Mouse (Mus musculus): ENCODE measurements around the gene Aldh3b3. TPM values are rescaled to one million over a fixed set of nuclear protein-coding genes. Genes with fewer than 3 reads are reported as not detected.
"Not testable (repeated sequence)": the region's sequence is repeated elsewhere in the genome, so short reads cannot be mapped to it uniquely, and the experiment has no call there.

Gene Aldh3b3
- polyA plus RNA-seq, 1 experiment from 2014 or later: 0.04 TPM

DNA sequence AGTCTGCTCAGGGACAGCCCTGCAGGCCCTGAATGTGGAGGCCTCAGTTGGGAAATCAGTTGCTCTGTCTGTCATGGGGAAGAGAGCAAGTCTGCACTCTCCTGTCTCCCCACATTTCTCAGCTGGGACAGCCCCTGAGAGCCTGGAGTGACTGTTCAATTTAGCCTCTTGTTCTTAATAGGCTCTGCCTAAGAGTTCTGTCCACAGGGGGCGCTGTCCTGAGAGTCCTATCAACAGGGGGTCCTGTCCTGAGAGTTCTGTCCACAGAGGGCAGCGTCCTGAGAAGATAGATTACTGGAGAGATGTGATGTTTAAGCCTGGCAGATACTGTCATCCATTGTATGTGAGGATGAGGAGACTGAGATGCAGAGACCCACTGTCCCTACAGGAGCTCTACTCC, 4.0 kb downstream of the Aldh3b3 start:
- Histone ChIP-seq H3K27me3 (replicated peaks; ENCODE audit: insufficient read depth, low read length) (no peaks in the 10 kb centered on the region), H3K9me3 (ENCODE audit: low read length) (no peaks in the 10 kb centered on the region), H3K4me2 (replicated peaks; ENCODE audit: low read depth, low read length) (no peak overlapping the region), H3K9ac (replicated peaks; ENCODE audit: low read depth) (no peak overlapping the region), H3K4me3 (ENCODE audit: low read depth, low read length) (no peak overlapping the region), H3K4me1 (ENCODE audit: insufficient read depth, low read depth, low read length) (no peaks in the 10 kb centered on the region), H3K36me3 (ENCODE audit: insufficient read depth, low read length) (no peaks in the 10 kb centered on the region), H3K27ac (ENCODE audit: low read length) (no peak overlapping the region)
- TF ChIP-seq EP300 (IDR thresholded peaks at IDR 0.05) (no peak), CTCF (IDR thresholded peaks at IDR 0.05) (peak; percentile 53)
- ATAC-seq (no peak), DNase-seq (ENCODE audit: low spot score) (peak; percentile 43)
- 15% methylated on average over 2 of the region's 2 CpGs for WGBS

GRCm38 (mm10) chr19:3964030-3964429, 5.6 kb downstream of the Aldh3b3 start:
- no peaks in the 10 kb centered on the region for H3K27me3 ChIP-seq (replicated peaks; ENCODE audit: insufficient read depth, low read length)
- peak; percentile 39 for TF ChIP-seq CTCF (IDR thresholded peaks at IDR 0.05)
- TF ChIP-seq EP300 (IDR thresholded peaks at IDR 0.05): no peak
- H3K27ac ChIP-seq (ENCODE audit: low read length): no peak overlapping the region
- H3K9ac ChIP-seq (replicated peaks; ENCODE audit: low read depth): no peak overlapping the region
- DNase-seq (ENCODE audit: low spot score) (no peak), ATAC-seq (no peak)
- H3K4me3 ChIP-seq (ENCODE audit: low read depth, low read length): no peak overlapping the region
- 70% methylated on average over 4 of the region's 4 CpGs for WGBS
- H3K36me3 ChIP-seq (ENCODE audit: insufficient read depth, low read length): no peaks in the 10 kb centered on the region
- no peak overlapping the region for H3K4me2 ChIP-seq (replicated peaks; ENCODE audit: low read depth, low read length)
- H3K4me1 ChIP-seq (ENCODE audit: insufficient read depth, low read depth, low read length): no peaks in the 10 kb centered on the region
- no peaks in the 10 kb centered on the region for H3K9me3 ChIP-seq (ENCODE audit: low read length)

DNA sequence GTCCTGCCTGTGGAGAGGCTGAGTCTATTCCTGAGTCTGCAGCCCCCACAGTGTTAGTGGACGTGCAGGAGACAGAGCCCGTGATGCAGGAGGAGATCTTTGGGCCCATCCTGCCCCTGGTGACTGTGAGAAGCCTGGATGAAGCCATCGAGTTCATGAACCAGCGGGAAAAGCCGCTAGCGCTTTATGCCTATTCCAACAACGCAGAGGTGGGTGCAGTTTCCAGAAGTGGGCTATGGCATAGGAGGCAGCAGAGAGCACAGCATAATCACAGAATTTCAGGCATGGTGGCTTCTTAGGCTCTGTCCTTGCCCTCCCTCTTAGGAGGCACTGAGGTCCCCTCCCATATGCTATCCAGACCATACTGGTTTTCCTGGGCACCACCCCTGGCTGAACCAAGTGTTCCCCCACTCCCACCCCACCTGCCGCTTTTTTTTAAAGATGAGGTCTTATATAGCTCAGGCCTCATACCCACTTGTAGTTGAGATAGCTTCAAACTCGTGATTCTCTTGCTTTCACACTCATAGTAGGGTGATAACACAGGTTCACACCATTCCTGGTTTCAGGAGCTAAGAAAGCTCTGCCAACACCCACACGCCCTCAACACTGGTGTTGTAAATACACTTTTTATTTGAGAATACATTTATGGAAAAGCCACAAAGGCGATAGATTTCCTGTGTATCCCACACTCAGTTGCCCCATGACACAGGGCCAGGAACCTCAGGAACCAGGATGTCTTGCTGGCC, 8.1 kb downstream of the Aldh3b3 start:
- Histone ChIP-seq H3K36me3 (ENCODE audit: insufficient read depth, low read length) (no peaks in the 10 kb centered on the region), H3K27ac (ENCODE audit: low read length) (no peak overlapping the region), H3K27me3 (replicated peaks; ENCODE audit: insufficient read depth, low read length) (no peaks in the 10 kb centered on the region), H3K9me3 (ENCODE audit: low read length) (no peaks in the 10 kb centered on the region), H3K4me1 (ENCODE audit: insufficient read depth, low read depth, low read length) (no peaks in the 10 kb centered on the region), H3K4me2 (replicated peaks; ENCODE audit: low read depth, low read length) (no peak overlapping the region), H3K4me3 (ENCODE audit: low read depth, low read length) (no peak overlapping the region), H3K9ac (replicated peaks; ENCODE audit: low read depth) (no peak overlapping the region)
- DNase-seq (ENCODE audit: low spot score) (no peak), ATAC-seq (no peak)
- TF ChIP-seq CTCF (IDR thresholded peaks at IDR 0.05): peak; percentile 50
- no peak for TF ChIP-seq EP300 (IDR thresholded peaks at IDR 0.05)
- WGBS: 62% methylated on average over 11 of the region's 11 CpGs

DNA sequence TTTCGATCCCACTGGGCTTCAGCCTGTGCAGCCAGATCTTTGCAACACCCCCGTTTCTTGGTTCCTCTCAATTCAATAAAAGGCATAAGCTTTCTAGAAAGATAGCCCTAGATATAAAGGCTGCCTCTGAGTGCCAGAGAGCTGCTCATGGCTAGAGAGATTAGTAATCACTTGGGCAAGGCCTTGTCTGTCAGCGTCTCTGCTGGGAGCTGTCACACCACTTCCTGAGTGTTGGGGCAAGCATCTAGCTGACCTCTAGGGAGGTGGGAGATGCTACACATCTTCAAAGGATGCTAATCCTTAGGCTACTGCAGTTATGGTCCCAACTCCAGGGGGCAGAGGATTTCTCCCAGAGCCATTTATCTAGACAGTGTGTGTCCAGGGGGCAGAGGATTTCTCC, 8.8 kb downstream of the Aldh3b3 start:
- no peak for TF ChIP-seq EP300 (IDR thresholded peaks at IDR 0.05)
- TF ChIP-seq CTCF (IDR thresholded peaks at IDR 0.05): no peak
- 46% methylated on average over 3 of the region's 3 CpGs for WGBS
- no peaks in the 10 kb centered on the region for H3K4me1 ChIP-seq (ENCODE audit: insufficient read depth, low read depth, low read length)
- no peak overlapping the region for H3K27ac ChIP-seq (ENCODE audit: low read length)
- DNase-seq (ENCODE audit: low spot score) (no peak), ATAC-seq (no peak)
- no peaks in the 10 kb centered on the region for H3K27me3 ChIP-seq (replicated peaks; ENCODE audit: insufficient read depth, low read length)
- no peaks in the 10 kb centered on the region for H3K9me3 ChIP-seq (ENCODE audit: low read length)
- H3K4me2 ChIP-seq (replicated peaks; ENCODE audit: low read depth, low read length): no peak overlapping the region
- no peak overlapping the region for H3K4me3 ChIP-seq (ENCODE audit: low read depth, low read length)
- no peak overlapping the region for H3K9ac ChIP-seq (replicated peaks; ENCODE audit: low read depth)
- no peaks in the 10 kb centered on the region for H3K36me3 ChIP-seq (ENCODE audit: insufficient read depth, low read length)

GRCm38 (mm10) chr19:3972229-3972628, 13.8 kb downstream of the Aldh3b3 start, which contains the start of gene Aldh3b2:
Gene Aldh3b2, plus strand, starts transcription at chr19:3972328.
- WGBS: 33% methylated on average over 9 of the region's 9 CpGs
- Histone ChIP-seq H3K9me3 (ENCODE audit: low read length) (no peaks in the 10 kb centered on the region), H3K4me1 (ENCODE audit: insufficient read depth, low read depth, low read length) (no peaks in the 10 kb centered on the region), H3K4me2 (replicated peaks; ENCODE audit: low read depth, low read length) (no peak within 1 kb of the TSS), H3K27ac (ENCODE audit: low read length) (no peak within 1 kb of the TSS), H3K4me3 (ENCODE audit: low read depth, low read length) (no peak within 1 kb of the TSS), H3K36me3 (ENCODE audit: insufficient read depth, low read length) (no peaks in the 10 kb centered on the region), H3K9ac (replicated peaks; ENCODE audit: low read depth) (no peak within 1 kb of the TSS), H3K27me3 (replicated peaks; ENCODE audit: insufficient read depth, low read length) (no peaks in the 10 kb centered on the region)
- ATAC-seq (peak; percentile 72), DNase-seq (ENCODE audit: low spot score) (peak; percentile 62)
- TF ChIP-seq CTCF (IDR thresholded peaks at IDR 0.05) (no peak), EP300 (IDR thresholded peaks at IDR 0.05) (no peak)

- H3K9me3 ChIP-seq (ENCODE audit: low read length); H3K4me2 ChIP-seq (replicated peaks; ENCODE audit: low read depth, low read length); H3K36me3 ChIP-seq (ENCODE audit: insufficient read depth, low read length); H3K9ac ChIP-seq (replicated peaks; ENCODE audit: low read depth); H3K27me3 ChIP-seq (replicated peaks; ENCODE audit: insufficient read depth, low read length); ATAC-seq; H3K27ac ChIP-seq (ENCODE audit: low read length); H3K4me3 ChIP-seq (ENCODE audit: low read depth, low read length); DNase-seq (ENCODE audit: low spot score); H3K4me1 ChIP-seq (ENCODE audit: insufficient read depth, low read depth, low read length): not testable (repeated sequence)
- WGBS: 73% methylated on average over 6 of the region's 6 CpGs
Measured at GRCm38 (mm10) chr19:3974608-3975007, 16.2 kb downstream of the Aldh3b3 start.
